Mouse (Mus musculus) neutrophil, adult 5-6 weeks (primary cell): ENCODE data around the gene Samd5. TPM values are rescaled to one million over a fixed set of nuclear protein-coding genes. Genes with fewer than 3 reads are reported as not detected.

ENCODE experiments used
- ATAC-seq: fragments of 151-379, 151-347 bp; 2 replicates; pipeline ENCODE4 v1.8.0; 2017; ENCODE audit warnings: mild to moderate bottlenecking, moderate TSS enrichment; ENCODE audit not compliant: insufficient number of reproducible peaks, poor library complexity, low FRiP score, severe bottlenecking; ENCODE audit errors: extremely low read depth
- total RNA-seq: library from RNA; stranded (forward); fragments of 200-1000 nt; gene quantifications from 2 replicates; pipeline ENCODE4 v1.2.3, GENCODE M21; 2017

Samd5 gene
- total RNA-seq = under 0.01 TPM in 1 of 2 replicates, not detected in the other

DNA sequence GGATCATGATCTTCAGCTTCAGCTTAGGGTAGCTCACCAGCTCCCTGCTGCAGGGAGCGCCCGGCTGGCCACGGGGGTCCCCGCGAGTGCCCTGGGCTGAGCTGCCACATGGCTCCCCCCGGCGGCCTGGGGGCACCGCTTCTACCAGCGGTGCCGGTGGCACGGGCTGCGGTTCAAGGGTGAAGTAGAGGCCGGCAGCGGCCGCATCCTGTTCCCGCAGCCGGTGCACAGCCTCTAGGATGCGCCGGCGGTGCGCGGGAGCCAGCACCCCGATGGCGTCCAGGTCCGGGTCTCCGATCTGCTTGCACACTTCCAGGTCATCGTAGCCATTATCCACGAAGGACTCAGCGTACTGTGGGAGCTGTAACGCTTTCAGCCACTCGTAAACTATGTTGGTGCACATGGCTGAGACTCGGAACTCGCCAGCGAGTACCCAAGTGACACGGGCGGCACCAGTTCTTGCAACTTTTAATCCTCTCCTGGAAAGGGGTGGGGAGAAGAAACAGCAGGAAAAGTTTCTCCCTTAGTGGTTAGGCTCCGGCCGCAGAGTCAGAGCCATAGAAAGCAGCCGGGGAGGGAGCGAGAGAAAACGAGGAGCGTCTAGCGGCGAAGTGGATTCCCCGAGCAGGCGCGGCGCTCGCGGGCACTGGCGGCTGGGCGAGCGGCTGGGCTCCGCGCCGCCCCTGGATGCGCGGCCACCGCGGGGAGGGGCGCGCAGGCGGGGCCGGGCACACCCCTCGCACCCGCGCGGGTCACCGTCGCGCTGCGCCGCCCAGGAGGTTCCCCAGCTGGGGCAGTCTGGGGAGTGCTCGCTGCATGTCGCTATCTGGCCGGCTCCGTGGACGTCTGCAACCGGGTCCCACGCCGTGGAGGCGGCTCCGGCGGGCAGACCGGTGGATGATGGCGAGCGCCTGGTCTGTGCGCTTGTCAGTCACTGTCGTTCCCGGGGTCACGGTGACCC lies at the start of gene Samd5:
Gene Samd5 (minus strand): TSS at position 648 of the 961 bp plus-strand sequence.
- ATAC-seq = no peak

DNA sequence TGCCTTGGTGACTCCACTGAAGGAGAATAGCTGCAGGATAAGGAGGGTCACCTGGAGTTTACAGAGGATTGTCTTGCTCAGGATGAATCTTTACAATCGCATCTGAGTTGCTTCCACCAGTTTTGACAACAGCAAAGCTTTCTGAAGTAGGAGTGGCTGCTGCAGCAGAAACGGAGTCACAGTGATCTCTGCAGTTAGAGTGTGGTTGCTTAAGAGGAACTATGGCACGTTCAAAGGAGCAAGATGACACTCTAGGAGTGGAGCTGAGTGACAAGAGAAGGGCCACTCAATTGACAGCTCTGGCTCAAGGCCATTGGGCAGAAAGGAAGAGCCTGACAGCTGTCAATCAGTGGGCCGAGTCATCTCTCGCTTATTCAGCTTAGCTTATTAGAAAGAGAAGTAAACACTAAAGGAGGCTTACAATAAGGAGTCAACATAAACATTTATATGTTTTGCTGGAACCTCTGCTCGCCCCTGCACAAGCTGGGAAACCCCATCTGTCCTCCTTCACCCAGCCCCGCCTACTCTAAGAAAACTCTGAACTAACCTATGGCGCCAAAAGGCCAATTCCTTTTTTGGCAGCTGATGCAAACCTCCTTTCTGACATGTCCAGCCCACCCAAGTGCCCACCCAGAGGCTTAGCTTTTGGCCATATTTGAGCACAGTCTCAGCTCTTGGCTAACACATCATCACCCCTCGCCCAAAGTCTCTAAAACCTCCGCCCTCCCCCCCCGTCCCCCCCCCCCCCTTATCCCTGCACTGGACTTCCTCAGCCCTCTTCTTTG lies 47.7 kb upstream of the Samd5 start:
- ATAC-seq = no peak

DNA sequence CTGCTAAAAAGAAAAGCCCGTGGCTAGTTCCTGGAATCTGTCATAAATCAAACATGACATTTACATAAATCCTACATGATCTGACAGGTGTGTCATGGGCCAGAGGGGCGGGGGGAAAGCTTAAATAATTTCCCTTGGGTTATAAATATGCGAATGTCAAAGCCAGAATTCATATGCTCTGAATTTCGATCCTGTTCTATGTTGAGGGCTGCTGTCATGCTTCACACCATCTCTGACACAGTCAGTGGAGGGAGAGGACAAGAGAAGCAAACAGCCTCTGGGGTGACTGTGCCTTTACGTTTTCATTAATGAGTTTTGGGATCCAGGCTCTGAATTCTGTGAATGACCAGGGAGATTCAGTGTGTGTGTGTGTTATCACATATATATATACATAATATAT lies 45.0 kb upstream of the Samd5 start:
- no peak for ATAC-seq

DNA sequence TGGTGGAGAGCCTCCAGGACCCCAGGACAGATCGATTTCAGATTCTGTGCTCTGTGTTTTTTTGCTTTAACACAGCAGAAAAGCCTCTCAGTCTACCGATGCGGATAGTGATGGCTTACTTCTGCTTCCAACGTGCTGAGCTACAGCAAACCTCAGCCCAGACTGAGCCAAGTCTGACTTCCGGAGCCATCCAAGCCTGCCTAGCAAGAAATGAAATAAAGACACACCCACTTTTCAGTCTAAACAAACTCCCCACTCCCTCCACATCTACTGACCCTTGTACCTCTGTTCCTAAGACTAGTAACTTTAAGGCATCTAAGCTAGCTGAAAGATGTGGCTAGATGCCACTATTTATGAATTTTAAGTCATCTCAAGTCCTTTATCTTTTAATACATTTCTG lies 43.1 kb upstream of the Samd5 start:
- no peak for ATAC-seq

DNA sequence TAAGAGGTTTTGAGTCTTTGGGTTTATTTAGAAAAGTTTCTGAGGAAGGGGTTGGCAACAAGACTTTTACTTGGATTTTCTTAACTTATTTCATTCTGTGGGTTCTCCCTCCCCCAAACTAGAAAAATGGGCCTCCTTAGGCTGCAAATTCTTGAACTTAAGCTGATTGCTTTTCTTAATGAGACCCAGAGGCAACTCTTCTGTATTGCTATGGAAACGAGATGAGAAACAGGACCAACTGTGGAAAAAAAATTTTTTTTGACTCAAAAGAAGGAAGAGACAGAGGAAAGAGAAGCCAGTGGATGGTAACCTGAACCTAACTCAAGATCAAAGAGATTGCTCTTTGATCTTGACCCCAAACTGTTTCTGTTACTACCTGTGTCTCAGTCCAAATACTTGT lies 29.9 kb upstream of the Samd5 start:
- ATAC-seq = no peak

DNA sequence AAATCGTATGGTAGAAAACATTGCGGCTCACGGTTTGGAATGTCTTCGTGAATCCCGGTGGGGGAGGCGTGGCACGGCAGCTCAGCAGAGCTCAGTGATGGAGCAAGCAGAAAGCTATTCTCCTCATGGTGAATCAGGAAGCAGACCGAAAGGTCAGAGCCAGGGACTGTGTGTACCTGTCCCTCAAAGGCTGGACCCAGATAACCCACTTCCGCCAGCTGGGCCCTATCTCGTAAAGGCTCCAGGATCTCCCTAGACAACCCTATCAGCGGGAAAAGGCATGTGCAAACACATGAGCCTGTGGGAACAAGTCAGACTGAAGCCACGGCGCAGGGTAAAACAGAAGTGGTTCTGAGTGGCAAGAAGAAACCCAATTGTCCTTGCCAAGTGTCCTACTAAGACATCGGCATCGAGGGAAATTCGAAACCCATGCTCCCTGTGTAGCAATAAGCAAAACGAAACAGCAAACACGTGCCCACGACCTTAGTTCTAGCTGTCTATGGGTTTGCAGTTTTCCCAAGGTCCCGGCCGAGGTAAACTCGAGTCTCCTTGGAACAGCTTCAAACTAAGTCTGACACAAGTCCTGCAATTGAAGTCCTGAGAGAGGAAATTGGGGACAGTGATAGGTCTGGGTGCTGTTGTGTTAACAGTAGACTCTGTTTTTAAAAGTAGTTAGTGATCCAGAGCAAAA lies 24.2 kb upstream of the Samd5 start:
- ATAC-seq = no peak

DNA sequence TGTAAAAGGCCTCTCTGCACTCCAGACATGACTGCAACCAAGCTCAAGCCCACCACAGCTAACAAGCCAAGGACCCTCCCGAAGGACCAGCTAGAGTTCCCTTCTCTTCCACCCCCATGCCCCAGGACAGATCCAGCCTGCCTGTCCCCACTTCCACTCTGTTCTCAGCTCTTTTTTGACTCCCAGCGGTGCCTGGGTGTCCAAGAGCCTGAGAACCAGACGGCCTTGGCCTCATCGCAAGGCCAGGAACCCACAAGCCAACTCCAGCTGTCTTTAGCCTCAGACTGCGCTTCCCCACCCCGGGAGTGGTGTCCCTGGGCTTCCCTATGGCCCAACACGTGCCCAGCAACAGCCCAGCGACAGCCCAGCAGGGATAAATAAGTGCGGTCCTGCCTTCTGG lies 23.1 kb upstream of the Samd5 start:
- ATAC-seq = no peak

DNA sequence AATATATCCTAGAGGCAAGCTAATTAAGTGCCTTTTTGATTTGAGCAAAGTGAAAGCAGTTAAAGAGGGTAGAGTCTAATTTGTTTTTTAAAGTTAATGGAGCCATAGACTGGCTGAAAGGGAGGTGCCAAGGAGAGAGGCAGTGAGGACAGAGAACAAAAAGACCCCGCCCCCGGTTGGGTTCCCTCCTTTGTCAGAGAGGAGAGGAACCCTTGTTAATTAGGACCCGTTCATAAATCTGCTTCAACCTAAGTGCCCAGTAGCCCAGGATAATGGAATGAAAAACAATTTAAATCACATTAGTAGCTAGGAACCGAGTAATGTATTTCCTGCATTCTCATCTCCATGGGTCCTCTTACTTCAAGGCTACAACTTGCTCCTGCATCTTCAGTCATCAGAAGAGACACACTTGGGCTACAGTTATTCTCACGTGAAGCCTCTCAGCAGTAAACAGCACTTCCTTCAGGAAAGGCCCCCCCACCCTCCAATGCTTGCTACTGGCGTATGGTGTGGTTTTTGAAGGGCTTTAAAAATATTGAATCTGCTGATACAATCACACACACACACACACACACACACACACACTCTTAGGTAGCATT lies 21.6 kb upstream of the Samd5 start:
- ATAC-seq = no peak

DNA sequence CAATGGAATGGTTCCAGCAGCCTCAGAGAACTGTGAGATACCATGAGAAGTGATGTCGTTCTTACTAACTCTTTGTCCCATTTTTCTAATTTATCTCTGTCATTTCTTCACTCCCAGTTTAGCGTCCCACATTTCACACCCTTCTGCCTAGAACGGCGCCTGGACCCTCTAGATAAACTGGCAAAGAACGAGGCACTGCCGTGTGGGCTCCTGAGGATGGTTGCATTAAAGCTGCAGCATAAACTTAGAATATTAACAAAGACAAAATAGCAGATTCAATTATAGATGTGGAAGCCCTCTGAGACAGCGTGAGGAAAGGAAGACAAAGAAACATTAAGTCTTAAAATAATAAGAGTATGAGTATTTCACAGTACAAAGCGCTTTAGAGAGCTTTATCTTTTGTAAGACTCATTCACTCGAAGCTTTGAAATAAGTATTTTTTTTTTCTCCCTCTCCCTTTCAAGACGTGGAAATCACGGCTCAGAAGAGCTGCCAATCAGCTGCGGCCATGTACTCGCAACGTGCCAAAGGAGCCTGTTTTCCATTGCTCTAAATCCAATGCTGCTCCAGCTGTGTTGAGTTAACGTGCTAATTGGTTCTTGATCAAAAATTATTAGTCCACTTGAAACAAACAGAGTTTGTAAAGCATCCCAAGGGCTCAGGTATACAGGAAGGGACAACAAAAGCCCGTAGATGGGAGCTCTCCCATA lies 19.1 kb upstream of the Samd5 start:
- ATAC-seq = no peak

DNA sequence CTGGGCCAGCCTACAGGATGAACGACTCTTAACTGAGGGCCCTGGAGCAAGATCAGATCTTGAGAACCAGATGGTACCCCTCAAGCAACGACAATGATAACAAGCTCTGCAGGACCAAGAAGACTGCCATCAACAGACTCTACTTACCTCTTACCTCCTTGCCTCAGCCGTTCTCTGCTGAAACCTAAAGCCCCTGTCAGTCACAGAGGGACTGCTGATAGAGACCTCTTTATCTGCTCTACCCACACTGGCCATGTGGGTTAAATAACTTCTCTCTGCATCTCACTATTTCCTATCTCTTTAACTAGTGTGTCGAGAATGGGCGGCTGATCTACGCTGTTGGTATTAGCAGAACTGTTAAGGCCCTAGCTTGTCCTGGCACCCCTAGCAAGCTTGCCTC lies 5.9 kb upstream of the Samd5 start:
- no peak for ATAC-seq

DNA sequence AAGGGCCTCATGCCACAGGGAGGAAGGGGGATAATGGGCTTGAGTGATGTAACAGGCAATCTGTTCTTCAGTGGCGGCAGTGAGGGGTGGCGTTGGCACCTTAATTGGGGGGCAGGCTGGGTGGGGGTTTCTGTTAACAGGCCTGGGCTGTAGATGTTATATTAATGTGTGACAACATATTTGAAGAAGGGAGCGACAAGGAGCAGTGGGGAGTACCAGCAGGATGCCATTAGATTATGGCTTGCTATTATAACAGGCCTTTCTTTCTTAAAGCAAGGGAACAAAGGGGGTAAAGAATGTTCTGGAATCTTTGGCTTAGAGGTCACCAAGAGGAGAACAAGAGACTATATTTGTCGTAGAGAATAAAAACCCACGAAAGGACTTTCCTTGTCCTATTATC lies 4.9 kb upstream of the Samd5 start:
- ATAC-seq = no peak

DNA sequence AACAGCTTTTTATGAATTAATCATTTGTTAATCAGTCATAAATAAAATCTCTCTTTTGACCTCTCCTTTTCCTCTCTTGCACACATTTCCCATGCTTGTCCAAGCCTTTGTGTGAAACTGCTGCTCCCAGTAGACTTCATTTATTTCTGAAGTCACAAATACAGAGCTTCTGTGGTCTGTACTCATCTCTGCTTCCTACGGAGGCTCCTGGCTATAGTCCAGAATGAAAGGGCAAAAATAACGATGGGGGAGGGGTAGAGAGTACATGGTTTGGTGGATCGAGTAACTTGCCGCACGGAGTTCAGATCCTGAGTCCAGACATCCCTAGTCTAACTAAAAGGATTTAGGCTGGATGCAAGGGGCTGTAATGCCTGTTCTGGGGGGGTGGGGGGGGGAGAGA lies 3.1 kb upstream of the Samd5 start:
- ATAC-seq = no peak

DNA sequence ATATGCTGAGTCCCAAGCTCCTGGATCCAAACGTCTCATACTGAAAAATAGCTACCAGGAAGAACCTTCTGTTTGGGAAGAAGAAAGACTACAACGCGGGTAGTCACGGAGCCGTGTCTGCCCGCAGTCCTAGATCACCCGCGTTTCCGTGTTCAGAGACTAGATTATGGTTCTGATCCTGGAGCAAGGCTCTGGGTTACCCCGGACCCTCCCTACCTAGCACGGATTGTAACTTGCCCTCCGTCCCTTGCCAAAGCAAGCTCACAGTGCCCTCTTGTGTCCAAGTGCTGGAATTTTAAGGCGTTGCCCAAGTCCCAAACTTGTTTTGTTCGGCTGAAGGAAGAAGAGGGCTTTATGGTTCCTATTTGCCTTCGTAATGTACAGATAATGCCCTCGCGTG lies 1.9 kb upstream of the Samd5 start:
- no peak for ATAC-seq

DNA sequence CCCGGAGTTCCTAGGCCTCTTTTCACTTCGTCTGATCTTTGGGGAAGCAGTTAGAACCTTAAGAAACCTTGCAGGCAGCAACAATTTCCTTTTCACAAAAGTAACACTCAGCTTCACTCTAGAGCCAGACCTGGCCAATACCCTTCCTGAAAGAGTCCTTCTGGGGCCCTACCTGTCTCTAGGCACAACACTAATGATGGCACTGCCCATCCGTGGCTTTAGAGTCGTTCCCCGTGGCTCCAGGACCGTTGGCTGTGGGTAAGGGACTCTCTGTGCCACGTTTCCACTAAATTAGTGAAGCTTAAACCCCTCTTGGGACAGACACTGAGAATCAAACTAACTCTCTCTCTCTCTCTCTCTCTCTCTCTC lies 1.4 kb upstream of the Samd5 start:
- ATAC-seq = no peak

DNA sequence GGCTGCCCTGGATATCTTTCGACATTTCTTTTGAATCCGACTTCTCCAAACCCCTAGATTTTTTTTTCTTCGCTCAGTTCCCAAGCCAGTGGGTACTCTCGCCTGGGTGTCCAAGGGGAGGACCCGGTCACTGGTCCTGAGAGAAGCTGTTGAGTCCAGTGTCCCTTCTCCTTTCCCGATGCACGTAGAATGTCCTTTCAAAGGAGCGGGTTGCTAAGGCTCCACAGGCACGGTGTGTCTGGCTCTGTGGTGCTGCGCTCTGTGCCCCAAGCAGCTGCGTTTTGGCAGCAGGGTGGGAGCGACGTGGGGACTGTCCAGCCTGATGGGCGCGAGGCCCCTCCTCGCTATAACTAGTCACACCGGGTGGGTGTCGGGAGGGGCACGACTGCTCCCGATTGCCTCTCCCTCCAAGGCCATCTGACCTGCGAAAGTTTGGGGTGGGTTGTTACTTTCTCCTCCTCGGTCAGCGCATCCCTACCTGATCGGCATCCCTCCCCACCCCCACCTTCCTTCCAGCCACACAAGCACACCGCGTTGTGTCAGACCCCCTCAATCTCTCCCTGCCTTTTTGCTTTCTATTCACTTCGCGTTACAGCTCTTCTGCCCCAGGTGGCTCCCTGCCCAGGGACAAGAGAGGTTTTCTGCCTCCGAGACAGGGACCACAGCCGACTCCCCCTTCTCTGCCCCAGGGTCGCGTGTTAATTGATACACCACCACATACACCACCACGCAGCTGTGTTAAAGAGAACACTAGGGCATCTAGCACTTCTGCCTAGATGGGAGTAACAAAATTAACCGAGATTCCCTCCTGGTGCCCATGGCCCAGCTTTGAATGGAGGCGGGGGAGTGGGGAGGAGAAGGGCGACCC lies 776 bp upstream of the Samd5 start:
- ATAC-seq = no peak

DNA sequence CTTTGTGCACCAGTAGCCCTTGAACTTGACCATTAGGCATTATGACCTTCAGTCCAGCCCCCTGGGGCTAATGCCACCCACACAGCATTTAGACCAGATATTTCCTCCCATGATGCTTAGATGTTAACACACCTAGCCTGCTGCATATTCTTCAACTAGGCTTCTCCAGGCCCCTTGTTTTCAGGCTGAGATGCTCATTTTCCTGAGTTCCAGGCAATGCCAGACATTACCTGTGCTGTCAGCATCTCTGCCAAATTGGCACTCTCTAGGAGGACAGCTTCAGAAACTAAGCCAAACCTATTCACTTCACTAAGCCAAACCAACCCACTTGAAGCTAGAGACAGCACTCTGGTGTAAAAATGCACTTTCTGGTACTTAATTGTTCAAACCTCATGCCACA lies 1.7 kb downstream of the Samd5 start:
- ATAC-seq = no peak

DNA sequence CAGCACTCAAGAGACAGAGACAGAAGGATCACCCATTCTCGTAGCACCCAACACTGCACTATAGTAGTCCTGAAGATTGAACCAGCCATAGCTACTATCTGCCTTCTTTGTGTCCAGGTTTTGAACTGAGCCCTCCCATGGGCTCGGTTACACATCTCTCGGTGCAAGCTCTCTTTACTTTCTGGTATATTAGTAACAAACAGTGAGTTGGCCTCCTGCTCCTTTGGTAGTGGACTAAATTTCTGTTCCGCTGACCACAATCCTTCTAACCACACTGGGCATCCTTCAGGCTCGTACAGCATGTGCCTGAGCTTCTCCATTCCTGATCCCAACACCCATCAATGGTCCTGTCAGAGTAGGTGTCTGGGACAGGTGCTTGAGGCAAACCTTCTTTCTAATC lies 2.3 kb downstream of the Samd5 start:
- no peak for ATAC-seq

DNA sequence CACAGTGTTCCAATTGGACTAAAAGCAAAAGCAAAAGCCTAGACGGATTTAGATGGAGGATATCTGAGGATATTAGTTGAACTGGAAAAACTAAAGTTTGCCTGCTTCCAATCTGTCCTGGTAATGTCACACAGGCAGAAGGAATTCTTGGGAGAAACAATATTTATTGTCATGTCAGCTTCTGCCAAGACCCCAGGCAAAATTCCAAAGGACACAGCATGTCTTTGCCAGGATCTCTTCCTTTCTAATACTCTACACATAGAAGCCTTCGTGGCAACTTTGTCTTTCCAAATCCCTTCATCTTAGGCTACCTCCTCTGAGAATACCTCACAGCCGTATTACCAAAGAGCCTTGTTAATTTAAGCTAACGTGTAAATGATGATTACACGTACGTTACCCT lies 4.7 kb downstream of the Samd5 start:
- ATAC-seq = no peak
